Mouse (Mus musculus) lung, embryonic 16.5 days (tissue): ENCODE results near the gene Csrp1. TPM values are rescaled to one million over a fixed set of nuclear protein-coding genes. Genes with fewer than 3 reads are reported as not detected.

Experiments
- ATAC-seq: fragments of 200-750 bp; cut with Nextera tagmentation; 2 replicates; pipeline ENCODE4 v1.8.0; 2017; ENCODE audit warnings: low read depth, mild to moderate bottlenecking, moderate library complexity
- H3K27ac ChIP-seq: fragments of 300-500 bp; sonication (generic); 2 replicates; pipeline ENCODE4 v1.5.1; 2014; ENCODE audit warnings: mild to moderate bottlenecking, control low read depth, low read length
- H3K27me3 ChIP-seq: fragments of 300-500 bp; sonication (generic); 2 replicates; pipeline ENCODE4 v1.6.1; 2014; ENCODE audit warnings: low read depth, low read length, mixed read lengths; ENCODE audit not compliant: control insufficient read depth, insufficient read depth
- H3K36me3 ChIP-seq: fragments of 300-500 bp; sonication (generic); 2 replicates; pipeline ENCODE4 v1.6.1; 2014; ENCODE audit warnings: low read length; ENCODE audit not compliant: control insufficient read depth, insufficient read depth
- H3K4me1 ChIP-seq: fragments of 300-500 bp; sonication (generic); replicated peaks from 2 replicates; pipeline ENCODE4 v1.6.1; 2014; ENCODE audit warnings: low read length, mixed read lengths; ENCODE audit not compliant: control insufficient read depth, insufficient read depth
- H3K4me2 ChIP-seq: fragments of 300-500 bp; sonication (generic); 2 replicates; pipeline ENCODE4 v1.6.1; 2014; ENCODE audit warnings: low read depth, low read length, control low read depth
- H3K4me3 ChIP-seq: fragments of 300-500 bp; sonication (generic); 2 replicates; pipeline ENCODE4 v1.5.1; 2014; ENCODE audit warnings: mild to moderate bottlenecking, low read length, control low read depth
- H3K9ac ChIP-seq: fragments of 300-500 bp; sonication (generic); 2 replicates; pipeline ENCODE4 v1.6.1; 2014; ENCODE audit warnings: low read length, control low read depth
- H3K9me3 ChIP-seq: fragments of 300-500 bp; sonication (generic); 2 replicates; pipeline ENCODE4 v1.6.1; 2016; ENCODE audit warnings: low read length; ENCODE audit not compliant: control insufficient read depth
- WGBS: fragments of 180-500 bp; shearing (Covaris S2); extraction: QIAGEN DNeasy Blood & Tissue Kit; methylation state at CpG from one replicate; pipeline ENCODE4 v1.1.7; 2014; 5-methylcytosine and 5-hydroxymethylcytosine counted together
- polyA plus RNA-seq: library from polyadenylated mRNA; unstranded; fragments of >200 nt; fragmentation: Nextera tagmentation; extraction: Ambion mirVana; gene quantifications from 2 replicates; pipeline ENCODE4 v1.2.1, GENCODE M21; 2015

Csrp1 gene
- polyA plus RNA-seq, 1 experiment from 2014 or later, result 268 TPM

- 88% methylated on average over 6 of the region's 6 CpGs for WGBS
- H3K27me3 ChIP-seq, result no peaks in the 10 kb centered on the region
- ATAC-seq, result no peak
- H3K4me3 ChIP-seq, result no peak overlapping the region
- no peaks in the 10 kb centered on the region for H3K9me3 ChIP-seq
- H3K27ac ChIP-seq, result peak overlapping the region; percentile 7; the same call in 1 of the 2 replicates
- peaks cover 15% of the 10 kb centered on the region for H3K4me1 ChIP-seq
- H3K36me3 ChIP-seq, result no peaks in the 10 kb centered on the region
- H3K4me2 ChIP-seq, result no peak overlapping the region
- H3K9ac ChIP-seq, result no peak overlapping the region
Measured at GRCm38 (mm10) chr1:135725324-135725723, 5.5 kb downstream of the Csrp1 start.

GRCm38 (mm10) chr1:135725936-135726335, 6.1 kb downstream of the Csrp1 start:
- H3K9me3 ChIP-seq, result no peaks in the 10 kb centered on the region
- ATAC-seq, result peak; percentile 24; the same call in 1 of the 2 replicates
- peaks cover 21% of the 10 kb centered on the region for H3K4me1 ChIP-seq
- H3K4me2 ChIP-seq, result no peak overlapping the region
- H3K4me3 ChIP-seq, result no peak overlapping the region
- 30% methylated on average over 7 of the region's 7 CpGs for WGBS
- no peak overlapping the region for H3K9ac ChIP-seq
- H3K36me3 ChIP-seq, result no peaks in the 10 kb centered on the region
- peak overlapping the region; percentile 7 for H3K27ac ChIP-seq
- H3K27me3 ChIP-seq, result no peaks in the 10 kb centered on the region

- no peaks in the 10 kb centered on the region for H3K27me3 ChIP-seq
- under 1% methylated on average over 35 of the region's 35 CpGs for WGBS
- H3K4me1 ChIP-seq, result peaks cover 47% of the 10 kb centered on the region
- peak overlapping the region; percentile 91 for H3K9ac ChIP-seq
- H3K9me3 ChIP-seq, result no peaks in the 10 kb centered on the region
- H3K4me2 ChIP-seq, result peak overlapping the region; percentile 77
- peak; percentile 78 for ATAC-seq
- H3K4me3 ChIP-seq, result peak overlapping the region; percentile 80
- H3K27ac ChIP-seq, result peak overlapping the region; percentile 96
- no peaks in the 10 kb centered on the region; the same call in 1 of the 2 replicates for H3K36me3 ChIP-seq
Measured at GRCm38 (mm10) chr1:135728631-135729366, 8.9 kb downstream of the Csrp1 start.

- ATAC-seq, result peak; percentile 21
- Histone ChIP-seq H3K27me3 (no peaks in the 10 kb centered on the region), H3K9ac (peak overlapping the region; percentile 91), H3K4me2 (peak overlapping the region; percentile 77), H3K27ac (peak overlapping the region; percentile 96), H3K9me3 (no peaks in the 10 kb centered on the region), H3K4me1 (peaks cover 53% of the 10 kb centered on the region), H3K36me3 (no peaks in the 10 kb centered on the region; the same call in 1 of the 2 replicates), H3K4me3 (peak overlapping the region; percentile 80)
- under 1% methylated on average over 11 of the region's 11 CpGs for WGBS
Measured at GRCm38 (mm10) chr1:135729367-135729713, 9.5 kb downstream of the Csrp1 start.

- Histone ChIP-seq H3K9ac (peak overlapping the region; percentile 91), H3K27me3 (no peaks in the 10 kb centered on the region), H3K4me3 (peak overlapping the region; percentile 80), H3K4me1 (peaks cover 57% of the 10 kb centered on the region), H3K4me2 (peak overlapping the region; percentile 77), H3K36me3 (no peaks in the 10 kb centered on the region; the same call in 1 of the 2 replicates), H3K9me3 (no peaks in the 10 kb centered on the region), H3K27ac (peak overlapping the region; percentile 96)
- 8% methylated on average over 4 of the region's 4 CpGs for WGBS
- no peak for ATAC-seq
Measured at GRCm38 (mm10) chr1:135729821-135730220, 10.0 kb downstream of the Csrp1 start.

- no peaks in the 10 kb centered on the region for H3K27me3 ChIP-seq
- H3K36me3 ChIP-seq, result no peaks in the 10 kb centered on the region; the same call in 1 of the 2 replicates
- WGBS, result 7% methylated on average over 3 of the region's 3 CpGs
- no peak; the same call in 1 of the 2 replicates for ATAC-seq
- H3K4me1 ChIP-seq, result peaks cover 62% of the 10 kb centered on the region
- H3K27ac ChIP-seq, result peak overlapping the region; percentile 96
- no peaks in the 10 kb centered on the region for H3K9me3 ChIP-seq
- H3K4me3 ChIP-seq, result peak overlapping the region; percentile 80
- H3K4me2 ChIP-seq, result peak overlapping the region; percentile 77
- H3K9ac ChIP-seq, result peak overlapping the region; percentile 91
Measured at GRCm38 (mm10) chr1:135730296-135730695, 10.4 kb downstream of the Csrp1 start.

- H3K9ac ChIP-seq, result peak overlapping the region; percentile 91
- peak overlapping the region; percentile 96 for H3K27ac ChIP-seq
- H3K4me2 ChIP-seq, result peak overlapping the region; percentile 77
- H3K36me3 ChIP-seq, result no peaks in the 10 kb centered on the region; the same call in 1 of the 2 replicates
- no peak for ATAC-seq
- H3K27me3 ChIP-seq, result no peaks in the 10 kb centered on the region
- H3K4me3 ChIP-seq, result peak overlapping the region; percentile 80
- WGBS, result 19% methylated on average over 7 of the region's 7 CpGs
- no peaks in the 10 kb centered on the region for H3K9me3 ChIP-seq
- H3K4me1 ChIP-seq, result peaks cover 70% of the 10 kb centered on the region
Measured at GRCm38 (mm10) chr1:135731393-135731792, 11.5 kb downstream of the Csrp1 start.

GRCm38 (mm10) chr1:135731897-135732684, 12.2 kb downstream of the Csrp1 start:
- Histone ChIP-seq H3K4me1 (peaks cover 76% of the 10 kb centered on the region), H3K27ac (peak overlapping the region; percentile 96), H3K9me3 (no peaks in the 10 kb centered on the region), H3K9ac (peak overlapping the region; percentile 91), H3K4me3 (peak overlapping the region; percentile 80), H3K4me2 (peak overlapping the region; percentile 77), H3K36me3 (no peaks in the 10 kb centered on the region; the same call in 1 of the 2 replicates), H3K27me3 (no peaks in the 10 kb centered on the region)
- ATAC-seq, result peak; percentile 80
- WGBS, result 14% methylated on average over 11 of the region's 11 CpGs
